Mouse (Mus musculus) stomach, embryonic 14.5 days (tissue): ENCODE measurements at regions not wholly inside any gene's neighbourhood (a gene's known extent, or its start where the extent isn't known, plus 50 kb on each side); places are given as distances from the start of the nearest gene placed in this dataset.

Source experiments
- ATAC-seq: fragments of 200-750 bp; cut with Nextera tagmentation; 2 replicates; pipeline ENCODE4 v1.8.0; 2017; ENCODE audit warnings: low read depth, moderate TSS enrichment; ENCODE audit not compliant: insufficient number of reproducible peaks, insufficient read depth, low FRiP score
- H3K27ac ChIP-seq: fragments of 300-500 bp; sonication (generic); 2 replicates; pipeline ENCODE4 v1.5.1; 2014; ENCODE audit warnings: mild to moderate bottlenecking, low read length, moderate library complexity, mixed read lengths
- H3K27me3 ChIP-seq: fragments of 300-500 bp; sonication (generic); 2 replicates; pipeline ENCODE4 v1.6.1; 2014; ENCODE audit warnings: low read length, control low read depth, mixed read lengths; ENCODE audit not compliant: control insufficient read depth, insufficient read depth
- H3K36me3 ChIP-seq: fragments of 300-500 bp; sonication (generic); 2 replicates; pipeline ENCODE4 v1.6.1; 2014; ENCODE audit warnings: mild to moderate bottlenecking, control low read depth, low read length, moderate library complexity, mixed read lengths; ENCODE audit not compliant: control insufficient read depth, insufficient read depth
- H3K4me1 ChIP-seq: fragments of 300-500 bp; sonication (generic); 2 replicates; pipeline ENCODE4 v1.6.1; 2014; ENCODE audit warnings: low read length, control low read depth, mixed read lengths; ENCODE audit not compliant: control insufficient read depth, insufficient read depth
- H3K4me2 ChIP-seq: fragments of 300-500 bp; sonication (generic); replicated peaks from 2 replicates; pipeline ENCODE4 v1.6.1; 2014; ENCODE audit warnings: low read depth, low read length, control low read depth
- H3K4me3 ChIP-seq: fragments of 300-500 bp; sonication (generic); 2 replicates; pipeline ENCODE4 v1.5.1; 2014; ENCODE audit warnings: low read depth, low read length, control low read depth
- H3K9ac ChIP-seq: fragments of 300-500 bp; sonication (generic); replicated peaks from 2 replicates; pipeline ENCODE4 v1.6.1; 2014; ENCODE audit warnings: low read depth, mild to moderate bottlenecking, control low read depth, low read length, moderate library complexity, mixed read lengths
- H3K9me3 ChIP-seq: fragments of 300-500 bp; sonication (generic); 2 replicates; pipeline ENCODE4 v1.6.1; 2016; ENCODE audit warnings: low read depth, low read length, control low read depth; ENCODE audit not compliant: control insufficient read depth
- WGBS: fragments of 180-500 bp; shearing (Covaris S2); extraction: QIAGEN DNeasy Blood & Tissue Kit; methylation state at CpG from one replicate; pipeline ENCODE4 v1.1.7; 2014; 5-methylcytosine and 5-hydroxymethylcytosine counted together

DNA sequence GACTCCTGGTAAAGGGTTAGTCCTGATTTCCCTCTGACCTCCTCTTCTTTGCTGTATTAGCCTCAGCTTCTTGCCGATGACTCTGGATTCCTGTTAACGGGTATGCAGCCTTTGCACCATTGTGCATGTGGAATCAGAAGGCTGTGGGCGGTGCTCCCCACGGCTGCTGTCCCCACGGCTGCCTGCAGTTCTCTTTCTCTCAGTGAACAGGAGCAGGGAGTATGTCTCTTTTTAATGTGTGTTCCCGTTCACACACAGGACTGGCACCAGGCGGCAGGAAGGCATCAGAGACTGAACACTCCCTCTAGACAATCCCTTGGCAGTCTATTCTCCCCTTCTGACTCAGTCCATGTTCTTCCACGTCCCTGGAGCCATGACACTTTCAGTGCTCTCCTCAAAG, 178.9 kb downstream of the Zfp326 start:
- ATAC-seq: no peak
- no peaks in the 10 kb centered on the region for H3K4me1 ChIP-seq
- H3K9me3 ChIP-seq: no peaks in the 10 kb centered on the region
- H3K4me3 ChIP-seq: no peak overlapping the region
- H3K4me2 ChIP-seq: no peak overlapping the region
- no peak overlapping the region for H3K9ac ChIP-seq
- no peaks in the 10 kb centered on the region for H3K36me3 ChIP-seq
- WGBS: 36% methylated on average over 8 of the region's 8 CpGs
- H3K27me3 ChIP-seq: no peaks in the 10 kb centered on the region
- H3K27ac ChIP-seq: no peak overlapping the region

DNA sequence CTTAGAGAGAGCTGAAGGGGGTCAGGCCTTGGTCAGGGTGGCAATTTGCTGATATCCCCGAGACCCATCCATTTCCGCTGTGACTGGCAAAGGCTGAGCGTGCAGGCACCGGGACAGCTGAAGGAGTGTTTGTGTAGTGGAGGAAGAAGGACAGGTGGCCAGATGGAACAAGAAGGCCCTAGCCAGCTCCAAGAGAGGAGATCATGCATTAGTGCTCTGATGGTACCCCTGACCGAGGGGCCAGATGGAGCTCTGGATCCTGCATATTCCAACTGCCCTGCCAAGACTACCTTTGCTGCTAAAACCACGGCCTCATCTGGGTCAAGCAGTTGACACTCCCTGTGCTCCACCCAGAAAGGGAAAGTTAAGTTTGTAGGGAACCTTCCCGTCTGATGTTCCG, 174.7 kb downstream of the Zfp326 start:
- Histone ChIP-seq H3K9me3 (no peaks in the 10 kb centered on the region), H3K4me2 (no peak overlapping the region), H3K4me1 (no peaks in the 10 kb centered on the region), H3K27ac (no peak overlapping the region), H3K9ac (no peak overlapping the region), H3K36me3 (no peaks in the 10 kb centered on the region), H3K4me3 (no peak overlapping the region), H3K27me3 (no peaks in the 10 kb centered on the region)
- no peak for ATAC-seq
- WGBS: 85% methylated on average over 8 of the region's 8 CpGs

DNA sequence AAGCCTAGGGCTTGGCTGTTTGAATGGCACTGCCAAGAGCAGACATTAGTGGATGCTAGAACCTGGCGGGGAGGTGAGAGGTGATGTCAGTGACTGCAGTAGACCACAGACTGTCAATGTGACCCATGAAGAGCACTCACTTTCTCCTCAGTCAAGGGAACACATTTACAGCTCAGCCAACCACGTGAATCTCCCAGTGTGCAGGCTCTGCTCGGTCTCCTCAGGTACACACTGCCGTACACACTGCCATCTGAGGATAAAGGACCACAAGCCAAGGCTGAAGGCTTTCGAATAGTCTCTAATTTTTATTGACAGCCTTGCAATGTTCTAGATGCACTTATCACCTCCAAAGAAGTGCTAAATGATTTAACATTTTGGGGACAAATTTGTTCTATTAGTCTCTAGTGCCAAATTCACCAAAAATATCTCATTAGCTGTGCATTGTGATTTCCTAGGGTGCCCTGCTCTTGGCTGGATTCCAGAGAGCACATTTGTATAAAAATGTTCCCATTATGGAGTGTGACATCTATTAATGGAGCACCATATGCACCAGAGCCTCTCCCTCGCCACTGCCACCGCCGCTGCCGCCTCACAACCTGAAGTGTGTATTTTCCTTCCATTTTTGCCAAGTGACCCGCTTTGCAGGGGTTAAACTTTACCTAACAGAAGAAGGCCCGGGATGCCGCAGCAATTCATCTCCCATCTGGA, 168.7 kb downstream of the Zfp326 start:
- H3K36me3 ChIP-seq: no peaks in the 10 kb centered on the region

DNA sequence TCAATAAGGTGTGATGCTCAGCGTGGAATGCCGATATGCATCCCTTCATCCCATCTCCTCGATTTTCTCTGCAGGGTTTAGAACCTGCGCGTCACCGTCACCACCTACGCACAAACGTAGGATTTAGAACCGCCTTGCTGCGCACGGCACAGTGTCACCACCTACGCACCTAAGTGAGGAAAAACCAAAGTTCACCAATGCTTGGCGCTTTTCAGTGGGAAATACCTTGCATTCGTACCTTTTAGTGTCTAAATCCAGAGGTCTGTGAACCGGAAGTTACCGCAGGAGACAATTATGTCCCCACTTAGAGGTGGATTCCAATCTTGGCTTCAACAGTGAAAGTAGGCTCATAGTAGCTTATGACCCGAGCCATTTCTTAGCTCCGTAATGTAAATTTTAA, 162.0 kb downstream of the Zfp326 start:
- Histone ChIP-seq H3K9ac (no peak overlapping the region), H3K27me3 (no peaks in the 10 kb centered on the region), H3K9me3 (no peaks in the 10 kb centered on the region), H3K4me3 (no peak overlapping the region), H3K36me3 (no peaks in the 10 kb centered on the region), H3K4me1 (peaks cover 4% of the 10 kb centered on the region; the same call in 1 of the 2 replicates), H3K27ac (no peak overlapping the region), H3K4me2 (no peak overlapping the region)
- WGBS: 93% methylated on average over 18 of the region's 18 CpGs
- no peak for ATAC-seq

More for the DNA sequence above, 168.7 kb downstream of the Zfp326 start:
- Histone ChIP-seq H3K9me3 (no peaks in the 10 kb centered on the region), H3K27me3 (no peaks in the 10 kb centered on the region), H3K27ac (no peak overlapping the region), H3K4me3 (no peak overlapping the region), H3K4me1 (no peaks in the 10 kb centered on the region), H3K9ac (no peak overlapping the region), H3K4me2 (no peak overlapping the region)
- 74% methylated on average over 12 of the region's 12 CpGs for WGBS
- no peak for ATAC-seq

DNA sequence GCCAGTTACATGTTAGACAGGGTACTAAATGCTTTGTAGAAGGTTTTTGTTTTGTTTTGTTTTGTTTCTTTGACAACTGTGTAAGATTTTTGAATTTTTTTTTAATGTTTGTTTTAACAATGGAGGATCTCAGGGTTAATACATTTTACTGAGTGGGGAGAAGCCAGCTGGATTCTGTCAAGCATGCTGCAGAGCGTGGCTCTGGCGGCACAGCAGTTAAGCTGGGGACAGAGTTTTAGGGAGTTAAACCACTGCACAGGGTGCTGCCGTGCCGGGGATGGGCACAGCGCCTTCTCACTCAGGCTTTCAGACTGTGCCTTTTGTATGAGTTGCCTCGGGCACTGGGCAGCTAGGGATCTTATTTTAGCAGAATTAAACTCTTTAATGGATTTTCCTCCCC, 159.8 kb downstream of the Zfp326 start:
- Histone ChIP-seq H3K27ac (no peak overlapping the region), H3K9ac (no peak overlapping the region), H3K4me2 (peak overlapping the region; percentile 22; the same call in 1 of the 2 replicates), H3K27me3 (no peaks in the 10 kb centered on the region), H3K36me3 (no peaks in the 10 kb centered on the region), H3K4me3 (no peak overlapping the region), H3K4me1 (peaks cover 4% of the 10 kb centered on the region; the same call in 1 of the 2 replicates), H3K9me3 (no peaks in the 10 kb centered on the region)
- no peak; the same call in 1 of the 2 replicates for ATAC-seq
- 23% methylated on average over 6 of the region's 6 CpGs for WGBS

DNA sequence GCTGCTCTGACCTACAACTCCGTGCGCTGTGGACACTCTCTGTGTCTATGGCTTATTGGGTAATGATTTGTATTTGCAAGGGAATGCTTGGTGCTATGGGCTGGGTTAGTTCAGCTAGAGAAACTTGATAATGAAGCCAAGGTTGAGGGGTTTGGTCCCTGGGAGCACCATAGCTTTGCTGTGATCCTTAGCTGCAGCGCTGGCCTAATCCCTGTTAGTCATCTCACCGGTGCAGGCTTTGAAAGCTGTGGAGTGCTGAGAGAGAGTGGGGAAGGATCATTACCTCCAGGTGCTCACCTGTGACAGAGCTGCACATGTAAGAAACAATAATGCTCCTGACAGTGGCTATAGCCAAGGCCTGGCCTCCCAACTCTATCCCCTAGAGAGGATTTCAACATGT, 156.6 kb downstream of the Zfp326 start:
- ATAC-seq: no peak
- no peak overlapping the region for H3K27ac ChIP-seq
- H3K4me1 ChIP-seq: peaks cover 4% of the 10 kb centered on the region; the same call in 1 of the 2 replicates
- no peaks in the 10 kb centered on the region for H3K36me3 ChIP-seq
- no peak overlapping the region for H3K4me2 ChIP-seq
- no peaks in the 10 kb centered on the region for H3K27me3 ChIP-seq
- no peak overlapping the region for H3K9ac ChIP-seq
- no peaks in the 10 kb centered on the region for H3K9me3 ChIP-seq
- WGBS: 82% methylated on average over 4 of the region's 4 CpGs
- H3K4me3 ChIP-seq: no peak overlapping the region

DNA sequence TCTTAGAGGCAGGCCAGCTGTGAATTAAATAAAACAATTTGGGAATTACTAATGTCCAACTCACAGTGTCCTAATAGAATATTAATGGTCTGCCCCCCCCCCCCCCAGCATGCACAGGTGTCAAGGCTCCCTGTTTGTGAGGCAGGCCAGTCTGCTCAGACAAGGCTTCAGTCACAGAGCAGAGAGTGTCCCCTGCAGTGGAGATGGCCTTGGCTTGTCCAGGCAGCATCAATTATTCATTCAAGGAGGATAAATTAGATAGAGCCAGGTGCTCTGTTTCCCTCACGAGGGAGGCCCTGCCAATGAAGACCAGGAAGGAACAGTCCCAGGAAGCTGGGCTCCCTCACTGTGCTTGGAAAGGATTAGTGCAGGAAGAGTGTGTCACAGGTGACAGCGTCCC, 150.5 kb downstream of the Zfp326 start:
- no peaks in the 10 kb centered on the region for H3K9me3 ChIP-seq
- no peaks in the 10 kb centered on the region for H3K4me1 ChIP-seq
- no peak overlapping the region for H3K4me2 ChIP-seq
- 58% methylated on average over 2 of the region's 2 CpGs for WGBS
- H3K4me3 ChIP-seq: no peak overlapping the region
- no peak overlapping the region for H3K9ac ChIP-seq
- no peak overlapping the region for H3K27ac ChIP-seq
- ATAC-seq: no peak
- H3K27me3 ChIP-seq: no peaks in the 10 kb centered on the region
- H3K36me3 ChIP-seq: no peaks in the 10 kb centered on the region

DNA sequence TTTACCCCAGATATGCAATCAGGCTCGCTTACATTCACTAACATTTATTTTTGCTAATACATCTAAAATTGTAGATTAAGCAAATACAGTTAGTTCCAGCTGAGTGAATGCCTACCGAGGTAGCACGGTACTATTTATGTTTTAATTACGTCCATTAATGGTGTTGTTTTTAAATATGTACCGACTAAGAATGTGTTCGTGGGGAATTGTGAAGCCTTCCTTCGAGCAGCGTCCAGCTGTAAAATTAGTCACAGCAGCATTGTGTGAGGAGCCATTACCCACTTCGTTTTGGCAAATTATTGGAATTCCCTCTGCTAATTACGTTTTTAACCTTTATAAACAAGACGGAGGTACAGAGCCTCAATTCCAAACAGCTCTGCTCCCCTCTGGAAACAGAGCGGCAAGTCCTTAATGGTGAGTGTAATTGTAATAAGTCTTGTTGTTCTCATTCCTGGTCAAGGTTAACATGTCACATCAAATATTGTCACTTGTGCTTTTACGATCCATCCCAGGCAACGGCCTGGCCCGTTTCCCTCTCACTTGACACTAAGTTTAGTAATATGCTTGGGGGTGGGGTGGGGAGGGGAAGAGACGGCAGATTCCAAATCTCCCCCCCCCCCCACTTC, 128.0 kb downstream of the Zfp326 start:
- no peaks in the 10 kb centered on the region for H3K27me3 ChIP-seq
- no peaks in the 10 kb centered on the region for H3K4me1 ChIP-seq
- no peaks in the 10 kb centered on the region for H3K36me3 ChIP-seq
- no peaks in the 10 kb centered on the region for H3K9me3 ChIP-seq
- H3K9ac ChIP-seq: no peak overlapping the region
- no peak for ATAC-seq
- WGBS: 43% methylated on average over 16 of the region's 16 CpGs
- H3K4me3 ChIP-seq: no peak overlapping the region
- no peak overlapping the region for H3K27ac ChIP-seq
- no peak overlapping the region for H3K4me2 ChIP-seq
